Mouse (Mus musculus): ENCODE measurements around the gene Nsl1.

DNA sequence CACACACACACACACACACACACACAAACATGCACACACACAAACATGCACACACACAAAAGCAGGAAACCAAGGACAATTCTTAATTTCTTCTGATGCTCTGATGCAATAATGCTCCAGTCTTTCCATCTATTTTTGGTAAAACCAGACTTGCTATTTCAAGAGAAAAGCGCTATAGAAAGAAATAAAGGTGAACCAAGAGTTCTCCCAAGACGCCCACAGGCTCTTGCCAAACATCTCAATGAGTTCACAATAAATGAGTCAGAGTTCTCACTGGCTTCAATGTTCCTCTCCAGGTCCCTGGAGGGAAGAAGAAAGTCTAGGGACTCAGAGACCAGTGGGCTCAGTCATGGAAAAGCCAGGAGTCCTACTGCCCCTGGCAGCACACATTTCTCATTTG lies 60.9 kb downstream of the Nsl1 start:
- TF ChIP-seq CTCF (IDR thresholded peaks at IDR 0.05) (no peak), EP300 (IDR thresholded peaks at IDR 0.05) (no peak)

Data from lung, postnatal 0 days (tissue).